Mouse (Mus musculus): ENCODE measurements around the gene Stk16. TPM values are rescaled to one million over a fixed set of nuclear protein-coding genes. Genes with fewer than 3 reads are reported as not detected.

The Stk16 gene
- polyA plus RNA-seq, 1 experiment from 2014 or later = 111 TPM

GRCm38 (mm10) chr1:75216797-75217585 lies 6.4 kb downstream of the Stk16 start:
- H3K9me3 ChIP-seq (ENCODE audit: control insufficient read depth, low read length) = no peaks in the 10 kb centered on the region
- no peak overlapping the region for H3K4me3 ChIP-seq (ENCODE audit: low read depth, low read length)
- peaks cover 12% of the 10 kb centered on the region for H3K4me1 ChIP-seq (replicated peaks; ENCODE audit: control insufficient read depth, insufficient read depth, low read length)
- WGBS = 80% methylated on average over 13 of the region's 13 CpGs
- no peak for DNase-seq (ENCODE audit: low spot score)
- no peak overlapping the region for H3K9ac ChIP-seq (ENCODE audit: low read length)
- H3K4me2 ChIP-seq (ENCODE audit: low read depth, low read length, severe bottlenecking) = no peak overlapping the region
- no peak overlapping the region for H3K27ac ChIP-seq (ENCODE audit: low read depth, low read length)
- peaks cover 46% of the 10 kb centered on the region for H3K27me3 ChIP-seq (ENCODE audit: control insufficient read depth, insufficient read depth, low read length)
- no peak for ATAC-seq (replicated peaks; ENCODE audit: low FRiP score)
- H3K36me3 ChIP-seq (ENCODE audit: control insufficient read depth, insufficient read depth, low read length) = no peaks in the 10 kb centered on the region; the same call in 1 of the 2 replicates

GRCm38 (mm10) chr1:75217893-75218226 lies 7.2 kb downstream of the Stk16 start:
- H3K27me3 ChIP-seq (ENCODE audit: control insufficient read depth, insufficient read depth, low read length) = peaks cover 48% of the 10 kb centered on the region

GRCm38 (mm10) chr1:75218227-75219001 lies 7.8 kb downstream of the Stk16 start:
- H3K4me1 ChIP-seq (replicated peaks; ENCODE audit: control insufficient read depth, insufficient read depth, low read length) = peaks cover 12% of the 10 kb centered on the region
- peak overlapping the region; percentile 17; the same call in 1 of the 2 replicates for H3K9ac ChIP-seq (ENCODE audit: low read length)
- H3K4me2 ChIP-seq (ENCODE audit: low read depth, low read length, severe bottlenecking) = peak overlapping the region; percentile 94
- WGBS = 3% methylated on average over 38 of the region's 38 CpGs
- H3K27ac ChIP-seq (ENCODE audit: low read depth, low read length) = no peak overlapping the region
- DNase-seq (ENCODE audit: low spot score) = peak; percentile 59
- ATAC-seq (replicated peaks; ENCODE audit: low FRiP score) = 0 out of 2 replicates have a peak, but pooled peaks have one; percentile 13
- H3K9me3 ChIP-seq (ENCODE audit: control insufficient read depth, low read length) = no peaks in the 10 kb centered on the region
- peak overlapping the region; percentile 52 for H3K4me3 ChIP-seq (ENCODE audit: low read depth, low read length)
- no peaks in the 10 kb centered on the region; the same call in 1 of the 2 replicates for H3K36me3 ChIP-seq (ENCODE audit: control insufficient read depth, insufficient read depth, low read length)
- peaks cover 48% of the 10 kb centered on the region for H3K27me3 ChIP-seq (ENCODE audit: control insufficient read depth, insufficient read depth, low read length)

More at GRCm38 (mm10) chr1:75217893-75218226, 7.2 kb downstream of the Stk16 start:
- ATAC-seq (replicated peaks; ENCODE audit: low FRiP score) (no peak), DNase-seq (ENCODE audit: low spot score) (no peak)
- peak overlapping the region; percentile 52; the same call in 1 of the 2 replicates for H3K4me3 ChIP-seq (ENCODE audit: low read depth, low read length)
- H3K36me3 ChIP-seq (ENCODE audit: control insufficient read depth, insufficient read depth, low read length) = no peaks in the 10 kb centered on the region; the same call in 1 of the 2 replicates
- H3K4me1 ChIP-seq (replicated peaks; ENCODE audit: control insufficient read depth, insufficient read depth, low read length) = peaks cover 12% of the 10 kb centered on the region
- H3K9ac ChIP-seq (ENCODE audit: low read length) = no peak overlapping the region
- H3K27ac ChIP-seq (ENCODE audit: low read depth, low read length) = no peak overlapping the region
- no peak overlapping the region for H3K4me2 ChIP-seq (ENCODE audit: low read depth, low read length, severe bottlenecking)
- WGBS = 4% methylated on average over 6 of the region's 6 CpGs
- no peaks in the 10 kb centered on the region for H3K9me3 ChIP-seq (ENCODE audit: control insufficient read depth, low read length)

- DNase-seq (ENCODE audit: low spot score) = peak; percentile 82
- H3K4me3 ChIP-seq (ENCODE audit: low read depth, low read length) = peak overlapping the region; percentile 52
- no peaks in the 10 kb centered on the region; the same call in 1 of the 2 replicates for H3K36me3 ChIP-seq (ENCODE audit: control insufficient read depth, insufficient read depth, low read length)
- peak overlapping the region; percentile 46 for H3K9ac ChIP-seq (ENCODE audit: low read length)
- H3K4me2 ChIP-seq (ENCODE audit: low read depth, low read length, severe bottlenecking) = peak overlapping the region; percentile 94
- no peak overlapping the region for H3K27ac ChIP-seq (ENCODE audit: low read depth, low read length)
- peaks cover 12% of the 10 kb centered on the region for H3K4me1 ChIP-seq (replicated peaks; ENCODE audit: control insufficient read depth, insufficient read depth, low read length)
- WGBS = 0% methylated on average over 24 of the region's 24 CpGs
- H3K27me3 ChIP-seq (ENCODE audit: control insufficient read depth, insufficient read depth, low read length) = peaks cover 48% of the 10 kb centered on the region
- H3K9me3 ChIP-seq (ENCODE audit: control insufficient read depth, low read length) = no peaks in the 10 kb centered on the region
- peak; percentile 79 for ATAC-seq (replicated peaks; ENCODE audit: low FRiP score)
Measured at GRCm38 (mm10) chr1:75219078-75219477, 8.4 kb downstream of the Stk16 start.

GRCm38 (mm10) chr1:75219531-75219930 lies 8.9 kb downstream of the Stk16 start, which contains the start of gene Tuba4a:
Gene Tuba4a (minus strand): TSS chr1:75219865.
- Histone ChIP-seq H3K9ac (ENCODE audit: low read length) (peak within 1 kb of the TSS; percentile 46), H3K9me3 (ENCODE audit: control insufficient read depth, low read length) (no peaks in the 10 kb centered on the region), H3K4me3 (ENCODE audit: low read depth, low read length) (peak within 1 kb of the TSS; percentile 52), H3K4me2 (ENCODE audit: low read depth, low read length, severe bottlenecking) (peak within 1 kb of the TSS; percentile 94), H3K27me3 (ENCODE audit: control insufficient read depth, insufficient read depth, low read length) (peaks cover 48% of the 10 kb centered on the region), H3K27ac (ENCODE audit: low read depth, low read length) (no peak within 1 kb of the TSS), H3K36me3 (ENCODE audit: control insufficient read depth, insufficient read depth, low read length) (no peaks in the 10 kb centered on the region; the same call in 1 of the 2 replicates), H3K4me1 (replicated peaks; ENCODE audit: control insufficient read depth, insufficient read depth, low read length) (peaks cover 12% of the 10 kb centered on the region)
- DNase-seq (ENCODE audit: low spot score) (peak; percentile 67), ATAC-seq (replicated peaks; ENCODE audit: low FRiP score) (peak; percentile 57)
- under 1% methylated on average over 34 of the region's 34 CpGs for WGBS

GRCm38 (mm10) chr1:75221538-75221937 lies 10.9 kb downstream of the Stk16 start:
- no peak for DNase-seq (ENCODE audit: low spot score)
- Histone ChIP-seq H3K9ac (ENCODE audit: low read length) (no peak overlapping the region), H3K27me3 (ENCODE audit: control insufficient read depth, insufficient read depth, low read length) (peaks cover 48% of the 10 kb centered on the region), H3K4me2 (ENCODE audit: low read depth, low read length, severe bottlenecking) (no peak overlapping the region), H3K27ac (ENCODE audit: low read depth, low read length) (no peak overlapping the region), H3K4me1 (replicated peaks; ENCODE audit: control insufficient read depth, insufficient read depth, low read length) (peaks cover 12% of the 10 kb centered on the region), H3K4me3 (ENCODE audit: low read depth, low read length) (no peak overlapping the region), H3K36me3 (ENCODE audit: control insufficient read depth, insufficient read depth, low read length) (no peaks in the 10 kb centered on the region), H3K9me3 (ENCODE audit: control insufficient read depth, low read length) (no peaks in the 10 kb centered on the region)
- no peak for ATAC-seq (replicated peaks; ENCODE audit: low FRiP score)
- WGBS = 82% methylated on average over 3 of the region's 3 CpGs

GRCm38 (mm10) chr1:75222926-75223325 lies 12.3 kb downstream of the Stk16 start:
- Histone ChIP-seq H3K9me3 (ENCODE audit: control insufficient read depth, low read length) (no peaks in the 10 kb centered on the region), H3K4me2 (ENCODE audit: low read depth, low read length, severe bottlenecking) (no peak overlapping the region), H3K36me3 (ENCODE audit: control insufficient read depth, insufficient read depth, low read length) (no peaks in the 10 kb centered on the region), H3K4me3 (ENCODE audit: low read depth, low read length) (no peak overlapping the region), H3K27me3 (ENCODE audit: control insufficient read depth, insufficient read depth, low read length) (peaks cover 36% of the 10 kb centered on the region), H3K27ac (ENCODE audit: low read depth, low read length) (no peak overlapping the region), H3K4me1 (replicated peaks; ENCODE audit: control insufficient read depth, insufficient read depth, low read length) (peaks cover 12% of the 10 kb centered on the region), H3K9ac (ENCODE audit: low read length) (no peak overlapping the region)
- ATAC-seq (replicated peaks; ENCODE audit: low FRiP score) (no peak), DNase-seq (ENCODE audit: low spot score) (no peak)
- 82% methylated on average over 6 of the region's 6 CpGs for WGBS

- Histone ChIP-seq H3K9ac (ENCODE audit: low read length) (no peak overlapping the region), H3K4me3 (ENCODE audit: low read depth, low read length) (no peak overlapping the region), H3K4me2 (ENCODE audit: low read depth, low read length, severe bottlenecking) (no peak overlapping the region), H3K27me3 (ENCODE audit: control insufficient read depth, insufficient read depth, low read length) (peaks cover 30% of the 10 kb centered on the region), H3K9me3 (ENCODE audit: control insufficient read depth, low read length) (no peaks in the 10 kb centered on the region), H3K36me3 (ENCODE audit: control insufficient read depth, insufficient read depth, low read length) (no peaks in the 10 kb centered on the region), H3K4me1 (replicated peaks; ENCODE audit: control insufficient read depth, insufficient read depth, low read length) (peaks cover 9% of the 10 kb centered on the region), H3K27ac (ENCODE audit: low read depth, low read length) (no peak overlapping the region)
- no peak for ATAC-seq (replicated peaks; ENCODE audit: low FRiP score)
- WGBS = 73% methylated on average over 6 of the region's 6 CpGs
- no peak for DNase-seq (ENCODE audit: low spot score)
Measured at GRCm38 (mm10) chr1:75223532-75223931, 12.9 kb downstream of the Stk16 start.
